In genomic region chr2:161561502-161561901, GRCm38 (mm10) we compare ENCODE assay signal across 16 mouse cellular contexts.
DNase-seq lines count a peak whose midpoint lies in the region; ATAC-seq and TF ChIP-seq lines count a peak whose summit lies in the region.
"Had no signal": no experiment of that assay in that cellular context is flagged by ENCODE, and none has a peak within 500 bp of the region (broad histone marks: within the 10 kb centered on the region; RNA-seq: fewer than 3 reads in every experiment).

No protein-coding gene starts in this region.

- H3K36me3 ChIP-seq in heart, embryonic 12.5 days: no peaks in the 10 kb centered on the region
- H3K36me3 ChIP-seq in stomach, postnatal 0 days (ENCODE audit: control insufficient read depth, insufficient read depth, low read length): no peaks in the 10 kb centered on the region
- no peaks in the 10 kb centered on the region for H3K36me3 ChIP-seq in hindbrain, embryonic 16.5 days (ENCODE audit: control insufficient read depth, insufficient read depth, low read length)
- H3K36me3 ChIP-seq: midbrain, embryonic 13.5 days had no signal

- TF ChIP-seq EP300 in stomach, postnatal 0 days (optimal IDR thresholded peaks at IDR 0.05): no peak

- H3K27me3 ChIP-seq in heart, embryonic 12.5 days (replicated peaks): no peaks in the 10 kb centered on the region
- no peaks in the 10 kb centered on the region for H3K27me3 ChIP-seq in stomach, postnatal 0 days (ENCODE audit: control insufficient read depth, insufficient read depth, low read length)
- no peaks in the 10 kb centered on the region for H3K27me3 ChIP-seq in hindbrain, embryonic 16.5 days (replicated peaks; ENCODE audit: control insufficient read depth, insufficient read depth, low read length)
- H3K27me3 ChIP-seq: midbrain, embryonic 13.5 days had no signal

- peak; percentile 23 to 27 for DNase-seq in heart, adult 18-20 months
- peak; percentile 5 for DNase-seq in urinary bladder, postnatal 25 days (ENCODE audit: low spot score)
- no peak for DNase-seq in urinary bladder, adult 2 months (ENCODE audit: low spot score)
- peak; percentile 7 for DNase-seq in heart, postnatal 4 days
- DNase-seq in stomach, postnatal 0 days (ENCODE audit: low spot score): peak; percentile 37
- DNase-seq in thymus, postnatal 4 days: no peak
- DNase-seq: B cell, adult 2 months; cerebellum, postnatal 36 days; spleen, adult 18-20 months; thymus, postnatal 36 days had no signal

- H3K27ac ChIP-seq in heart, embryonic 12.5 days (ENCODE audit: poor library complexity, severe bottlenecking): no peak overlapping the region
- no peak overlapping the region for H3K27ac ChIP-seq in stomach, postnatal 0 days (replicated peaks)
- H3K27ac ChIP-seq in hindbrain, embryonic 16.5 days (ENCODE audit: low read depth, low read length): no peak overlapping the region
- H3K27ac ChIP-seq: heart, adult 2 months; liver, embryonic 14.5 days; midbrain, embryonic 13.5 days had no signal

- ATAC-seq in heart, embryonic 12.5 days (ENCODE audit: insufficient number of reproducible peaks, low FRiP score): no peak
- ATAC-seq in stomach, postnatal 0 days (ENCODE audit: low FRiP score, low TSS enrichment): peak; percentile 91
- ATAC-seq in hindbrain, embryonic 16.5 days: no peak
- ATAC-seq: inflammation-experienced regulatory T-cells, adult 6 months; midbrain, embryonic 13.5 days had no signal

- no peak for TF ChIP-seq CTCF in stomach, postnatal 0 days (IDR thresholded peaks at IDR 0.05; ENCODE audit: low read depth)

- no peak overlapping the region for H3K4me2 ChIP-seq in heart, embryonic 12.5 days
- no peak overlapping the region for H3K4me2 ChIP-seq in stomach, postnatal 0 days (replicated peaks; ENCODE audit: low read depth)
- no peak overlapping the region for H3K4me2 ChIP-seq in hindbrain, embryonic 16.5 days (ENCODE audit: low read length)
- H3K4me2 ChIP-seq: midbrain, embryonic 13.5 days had no signal

- H3K4me3 ChIP-seq in heart, embryonic 12.5 days: no peak overlapping the region
- H3K4me3 ChIP-seq in stomach, postnatal 0 days (ENCODE audit: low read depth, low read length): no peak overlapping the region
- H3K4me3 ChIP-seq in hindbrain, embryonic 16.5 days (ENCODE audit: low read length): no peak overlapping the region
- H3K4me3 ChIP-seq: heart, adult 2 months; midbrain, embryonic 13.5 days had no signal

- H3K9ac ChIP-seq in heart, embryonic 12.5 days: no peak overlapping the region
- no peak overlapping the region for H3K9ac ChIP-seq in stomach, postnatal 0 days (ENCODE audit: low read length)
- no peak overlapping the region for H3K9ac ChIP-seq in hindbrain, embryonic 16.5 days (ENCODE audit: low read depth, low read length)
- H3K9ac ChIP-seq: liver, embryonic 14.5 days; midbrain, embryonic 13.5 days had no signal

- 70% methylated on average over 2 of the region's 2 CpGs for WGBS in heart, embryonic 12.5 days
- WGBS in stomach, postnatal 0 days: 42% methylated on average over 2 of the region's 2 CpGs
- 88% methylated on average over 2 of the region's 2 CpGs for WGBS in hindbrain, embryonic 16.5 days

- H3K9me3 ChIP-seq in heart, embryonic 12.5 days (replicated peaks): no peaks in the 10 kb centered on the region
- no peaks in the 10 kb centered on the region for H3K9me3 ChIP-seq in stomach, postnatal 0 days (ENCODE audit: control insufficient read depth, low read length)
- no peaks in the 10 kb centered on the region for H3K9me3 ChIP-seq in hindbrain, embryonic 16.5 days (ENCODE audit: control insufficient read depth, low read length)
- H3K9me3 ChIP-seq: midbrain, embryonic 13.5 days had no signal

- no peaks in the 10 kb centered on the region for H3K4me1 ChIP-seq in heart, embryonic 12.5 days (replicated peaks)
- no peaks in the 10 kb centered on the region for H3K4me1 ChIP-seq in stomach, postnatal 0 days (replicated peaks; ENCODE audit: control insufficient read depth, insufficient read depth)
- no peaks in the 10 kb centered on the region for H3K4me1 ChIP-seq in hindbrain, embryonic 16.5 days (ENCODE audit: control insufficient read depth, insufficient read depth, low read depth, low read length)
- H3K4me1 ChIP-seq: midbrain, embryonic 13.5 days had no signal

Comparison
In these comparisons a context has a peak if more than half of its experiments do, and no peak if none do; other contexts are left out.
1. DNase-seq: peak in heart, adult 18-20 months (2 of 2), urinary bladder, postnatal 25 days (single experiment), heart, postnatal 4 days (single experiment) and stomach, postnatal 0 days (single experiment); none in urinary bladder, adult 2 months (single experiment) and thymus, postnatal 4 days (single experiment).